Mouse (Mus musculus): ENCODE data around the gene Exoc3. TPM values are rescaled to one million over a fixed set of nuclear protein-coding genes. Genes with fewer than 3 reads are reported as not detected.

The Exoc3 gene
- polyA plus RNA-seq (2012; rRNA removed): 49.9 and 52.2 TPM in 2 replicates

DNA sequence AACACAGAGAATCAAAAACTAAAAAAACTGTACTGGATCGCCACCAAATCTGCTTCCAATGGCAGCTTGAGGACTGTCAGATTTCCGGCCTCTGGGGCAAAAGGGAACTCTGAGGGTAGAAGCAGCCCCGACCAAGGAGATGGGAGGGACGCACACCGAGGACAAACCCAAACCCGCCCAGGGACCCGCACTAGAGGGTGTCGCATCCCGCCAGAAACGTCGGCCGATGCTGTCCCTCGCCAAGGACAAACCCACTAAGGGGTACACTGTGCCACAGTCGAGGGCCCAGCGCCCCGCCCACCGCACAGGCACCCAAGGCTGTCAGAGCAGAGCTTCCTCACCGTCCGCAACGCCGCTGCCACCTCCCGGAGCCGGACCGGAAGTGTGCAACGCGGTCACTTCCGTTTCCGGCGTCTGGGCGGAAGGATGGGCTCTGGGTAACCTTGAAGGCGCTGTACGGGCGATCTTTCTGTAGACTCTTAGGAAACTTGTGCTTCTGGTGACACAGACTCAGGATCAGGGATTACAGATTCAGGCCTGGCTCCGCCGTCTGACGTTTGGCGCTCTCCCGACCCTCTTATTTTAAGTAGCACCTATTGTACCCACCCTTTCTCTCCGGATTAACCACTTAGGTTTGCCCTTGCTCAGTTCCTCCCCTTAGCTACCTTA lies at the start of gene Exoc3:
Exoc3 (minus strand) TSS at position 416 of the 669 bp plus-strand sequence.
- peak; percentile 73 to 91 for DNase-seq (ENCODE audit: extremely low spot score in 1 of 2, low spot score in 1 of 2)

DNA sequence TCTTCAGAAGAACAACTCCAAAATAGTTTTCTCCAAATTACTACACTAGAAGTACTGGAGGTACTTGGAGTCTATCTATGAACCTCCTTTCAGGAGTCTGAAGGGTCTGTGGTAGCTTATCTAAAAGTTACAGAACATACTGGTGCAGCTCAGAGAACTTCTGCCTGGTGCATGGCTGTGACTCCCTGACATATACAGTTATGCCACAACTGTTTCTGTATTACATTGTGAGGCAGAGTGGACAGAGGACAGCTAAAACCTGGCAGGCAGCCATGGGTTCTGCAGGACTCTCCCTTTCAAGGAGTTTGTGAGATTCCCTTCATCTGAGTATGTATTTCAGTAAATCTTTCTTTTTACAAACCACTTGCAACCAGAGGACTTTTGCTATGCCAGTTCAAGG lies 38.0 kb upstream of the Exoc3 start:
- DNase-seq (ENCODE audit: extremely low spot score in 1 of 2, low spot score in 1 of 2): no peak

DNA sequence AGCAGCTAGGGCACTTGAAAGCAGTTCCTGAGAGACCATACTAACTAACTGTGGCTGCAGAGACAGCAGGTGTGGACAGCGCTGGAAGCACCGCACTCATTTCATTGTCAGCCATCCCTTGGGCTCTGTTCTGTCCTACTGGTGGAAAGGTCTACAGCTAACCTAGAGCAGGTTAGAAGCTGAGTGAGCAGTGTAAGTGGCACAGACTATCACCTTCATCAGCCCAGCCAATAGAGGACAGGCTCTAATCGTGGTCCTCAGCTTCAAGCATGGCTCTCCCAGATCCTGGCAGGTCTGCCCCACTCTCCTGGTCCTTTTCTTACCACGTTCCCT lies 37.3 kb upstream of the Exoc3 start:
- DNase-seq (ENCODE audit: extremely low spot score in 1 of 2, low spot score in 1 of 2): no peak

DNA sequence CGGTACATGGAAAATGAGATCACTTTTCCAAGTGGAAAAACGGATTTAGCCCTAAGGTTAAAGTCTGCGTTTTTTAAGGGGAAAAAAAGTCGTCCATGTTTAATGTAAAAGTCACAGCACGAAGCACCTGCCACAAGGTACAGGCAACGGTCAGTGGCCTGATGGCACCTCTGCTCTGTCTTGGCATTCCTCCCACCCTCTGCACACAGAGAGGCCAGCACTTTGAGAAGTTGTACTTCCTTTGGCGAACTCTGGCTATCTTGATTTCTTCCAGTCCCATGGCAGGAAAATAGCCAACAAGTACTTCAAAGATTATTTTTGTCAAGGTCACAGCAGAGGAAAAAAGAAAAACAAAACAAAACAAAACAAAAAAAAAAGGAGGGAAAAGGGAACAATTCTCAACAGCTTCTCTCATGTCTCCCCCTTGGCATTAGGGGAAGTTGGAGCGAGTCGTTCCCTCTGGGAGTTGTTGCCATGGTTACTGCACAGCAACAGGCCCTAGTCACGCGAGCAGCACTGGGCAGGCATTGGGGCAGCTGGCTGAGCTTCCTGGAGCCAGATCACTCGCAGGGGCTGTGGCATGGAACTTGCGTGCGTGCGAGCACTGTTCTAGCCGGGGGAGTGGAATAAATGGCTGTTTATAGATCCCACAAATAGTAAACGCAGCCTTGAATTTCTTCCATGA lies 36.8 kb upstream of the Exoc3 start:
- peak; percentile 40 to 68 for DNase-seq (ENCODE audit: extremely low spot score in 1 of 2, low spot score in 1 of 2)

DNA sequence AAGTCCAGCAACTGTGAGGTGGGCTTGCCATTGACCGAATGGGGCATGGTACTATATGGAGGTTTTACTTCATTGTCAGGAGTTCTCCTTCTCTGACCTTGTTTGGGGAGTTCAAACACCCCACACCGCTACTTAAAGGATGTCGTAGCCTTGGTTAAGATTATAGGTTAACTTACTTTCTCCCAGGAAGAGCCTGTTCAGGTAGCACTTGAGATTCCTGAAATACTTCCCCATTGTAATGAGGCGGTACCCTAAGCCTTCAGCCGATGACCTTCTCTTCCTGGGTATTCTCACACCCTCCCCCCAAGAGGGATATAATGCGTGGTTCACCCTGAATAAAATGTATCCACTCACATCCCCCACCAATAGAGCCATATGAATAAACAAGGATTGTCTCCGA lies 29.0 kb upstream of the Exoc3 start:
- no peak for DNase-seq (ENCODE audit: extremely low spot score in 1 of 2, low spot score in 1 of 2)

DNA sequence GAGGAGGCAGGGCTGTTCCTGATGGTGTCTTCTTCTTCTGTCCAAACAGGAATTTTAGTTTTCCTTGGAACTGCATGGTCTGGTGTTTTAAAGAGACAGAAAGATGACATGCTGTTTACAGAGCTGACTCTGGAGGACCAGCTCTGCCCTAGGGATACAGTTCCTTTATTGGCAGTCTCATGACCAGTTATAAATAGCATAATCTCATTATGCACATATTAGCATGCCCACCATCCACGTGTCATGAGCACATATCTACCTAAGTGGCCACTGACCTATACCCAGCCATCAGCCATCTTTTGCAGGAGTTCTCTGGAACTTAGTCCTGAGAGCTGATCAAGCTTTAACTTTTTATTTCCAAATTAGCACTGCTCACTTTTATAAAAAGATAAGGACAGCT lies 12.1 kb upstream of the Exoc3 start:
- DNase-seq (ENCODE audit: extremely low spot score in 1 of 2, low spot score in 1 of 2): no peak

DNA sequence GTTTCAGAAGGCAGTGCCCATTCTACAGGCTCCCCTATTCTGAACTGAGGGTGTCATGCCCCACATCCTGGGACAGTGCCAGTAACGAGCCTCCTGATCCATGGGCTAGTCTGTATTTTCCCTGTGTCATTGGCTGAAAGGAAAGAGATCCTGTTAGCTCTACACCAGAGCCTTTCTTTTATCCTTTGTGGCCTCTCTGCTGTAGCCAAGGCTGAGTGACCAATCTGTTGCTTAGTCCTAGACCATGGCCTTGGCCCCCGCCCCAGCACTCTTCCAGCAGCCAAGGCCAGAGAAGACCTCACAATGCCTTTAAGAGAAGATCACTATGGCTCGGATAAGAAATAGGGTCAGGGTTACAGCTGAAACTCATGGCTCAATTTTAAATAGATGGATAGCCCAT lies 9.9 kb upstream of the Exoc3 start:
- DNase-seq (ENCODE audit: extremely low spot score in 1 of 2, low spot score in 1 of 2): no peak

DNA sequence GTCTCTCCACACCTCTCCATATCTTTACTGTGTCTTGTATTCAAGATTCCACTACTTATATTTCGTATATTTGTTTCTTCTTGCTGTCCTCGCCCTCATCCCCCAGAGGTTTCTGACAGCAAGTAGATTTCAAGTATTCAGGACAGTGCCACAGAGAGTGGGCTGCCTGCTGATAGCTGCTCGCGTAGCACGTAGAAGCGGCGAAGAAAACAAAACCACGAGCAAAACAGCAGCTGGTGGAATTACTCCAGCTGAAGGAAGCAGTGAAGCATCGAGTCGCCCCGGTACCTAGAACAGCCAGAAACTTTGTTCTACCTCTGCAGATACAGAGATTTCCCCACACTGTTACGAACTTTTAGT lies 434 bp upstream of the Exoc3 start:
- no peak for DNase-seq (ENCODE audit: extremely low spot score in 1 of 2, low spot score in 1 of 2)

DNA sequence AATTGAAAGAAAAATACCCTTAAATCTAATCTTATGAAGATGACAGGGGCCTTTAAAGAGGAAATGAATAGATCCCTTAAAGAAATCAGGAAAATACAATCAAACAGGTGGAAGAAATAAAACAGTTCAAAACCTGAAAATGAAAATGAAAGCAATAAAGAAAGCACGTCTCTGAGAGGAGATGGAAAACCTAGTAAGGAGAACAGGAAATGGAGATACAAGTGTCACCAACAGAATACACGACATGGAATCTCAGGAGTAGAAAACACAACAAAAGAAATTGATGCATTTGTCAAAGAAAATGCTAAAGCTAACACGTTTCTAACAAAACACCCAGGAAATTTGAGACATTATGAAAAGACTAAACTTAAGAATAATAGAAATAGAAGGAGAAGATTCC lies 12.1 kb downstream of the Exoc3 start:
- no peak for DNase-seq (ENCODE audit: extremely low spot score in 1 of 2, low spot score in 1 of 2)

DNA sequence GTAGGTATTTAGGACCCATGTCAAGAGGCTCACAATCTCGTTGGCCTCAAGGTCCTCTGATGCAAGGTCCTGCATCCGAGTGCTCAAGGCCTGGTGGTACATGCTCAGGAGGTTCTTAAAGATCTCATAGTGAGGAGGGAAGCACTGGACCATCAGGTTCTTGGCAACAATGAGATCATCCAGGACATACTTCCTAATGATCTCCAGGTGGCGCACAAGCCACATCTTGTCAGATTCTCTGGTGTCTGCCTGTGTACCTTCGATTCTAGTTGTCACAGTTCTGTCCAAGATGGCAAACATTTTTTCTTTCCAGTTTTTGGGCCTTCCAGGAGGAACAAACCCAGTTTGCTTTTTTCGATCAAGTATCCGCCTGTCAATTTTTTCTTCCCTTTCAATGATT lies 15.9 kb downstream of the Exoc3 start:
- peak in 1 of 2 experiments; percentile 38 for DNase-seq (ENCODE audit: extremely low spot score in 1 of 2, low spot score in 1 of 2)

DNA sequence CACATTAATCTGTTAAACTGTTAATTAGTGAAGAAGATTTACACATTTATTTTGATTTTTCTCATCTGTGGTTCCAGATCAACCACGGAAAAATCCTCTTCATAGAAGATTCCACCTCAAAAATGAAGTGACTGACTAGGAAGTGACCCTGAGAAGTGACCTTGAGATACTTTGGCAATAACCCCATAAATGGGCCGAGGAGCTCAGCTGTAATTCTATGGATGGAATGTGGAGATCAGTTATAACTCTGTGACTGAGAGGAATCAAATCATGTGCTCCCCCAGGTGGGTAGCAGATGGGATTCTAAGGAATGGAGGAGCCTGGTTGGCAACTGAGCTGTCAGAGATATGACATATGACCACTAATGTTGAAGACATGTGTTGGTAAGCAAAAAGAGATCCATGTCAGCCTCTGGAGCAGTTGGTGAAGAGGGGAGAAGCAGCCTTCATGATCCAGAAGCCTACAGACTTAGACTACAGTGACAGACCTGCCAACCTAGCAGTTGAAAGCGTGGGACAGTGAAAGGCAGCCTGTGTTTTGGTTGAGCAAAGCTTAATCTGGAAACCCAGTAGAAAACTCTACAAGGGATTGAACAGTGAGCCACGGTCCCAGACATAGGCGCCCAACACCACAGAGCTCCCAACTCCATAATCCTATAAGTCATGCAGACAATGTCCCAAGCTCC lies 25.4 kb downstream of the Exoc3 start:
- peak in 1 of 2 experiments; percentile 23 for DNase-seq (ENCODE audit: extremely low spot score in 1 of 2, low spot score in 1 of 2)

DNA sequence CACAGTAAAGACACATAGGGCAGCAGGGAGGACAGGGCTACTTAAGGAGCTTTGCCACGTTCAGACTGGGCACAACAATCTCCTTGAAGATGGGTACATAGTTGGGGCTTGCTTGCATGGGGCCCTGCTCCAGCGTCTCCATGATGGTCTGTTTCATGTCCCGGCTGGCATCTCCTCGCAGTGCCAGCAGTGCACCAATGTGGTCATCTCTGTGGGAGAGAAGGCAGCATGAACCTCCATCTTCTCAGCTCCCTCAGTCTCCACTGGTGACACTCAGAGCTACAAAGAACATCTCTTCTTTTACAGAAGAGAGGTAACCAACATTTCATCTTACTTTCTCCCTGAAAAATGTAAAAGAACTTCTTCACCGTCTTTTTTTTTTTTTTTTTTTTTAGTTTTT lies 36.5 kb downstream of the Exoc3 start:
- no peak for DNase-seq (ENCODE audit: extremely low spot score in 1 of 2, low spot score in 1 of 2)

DNA sequence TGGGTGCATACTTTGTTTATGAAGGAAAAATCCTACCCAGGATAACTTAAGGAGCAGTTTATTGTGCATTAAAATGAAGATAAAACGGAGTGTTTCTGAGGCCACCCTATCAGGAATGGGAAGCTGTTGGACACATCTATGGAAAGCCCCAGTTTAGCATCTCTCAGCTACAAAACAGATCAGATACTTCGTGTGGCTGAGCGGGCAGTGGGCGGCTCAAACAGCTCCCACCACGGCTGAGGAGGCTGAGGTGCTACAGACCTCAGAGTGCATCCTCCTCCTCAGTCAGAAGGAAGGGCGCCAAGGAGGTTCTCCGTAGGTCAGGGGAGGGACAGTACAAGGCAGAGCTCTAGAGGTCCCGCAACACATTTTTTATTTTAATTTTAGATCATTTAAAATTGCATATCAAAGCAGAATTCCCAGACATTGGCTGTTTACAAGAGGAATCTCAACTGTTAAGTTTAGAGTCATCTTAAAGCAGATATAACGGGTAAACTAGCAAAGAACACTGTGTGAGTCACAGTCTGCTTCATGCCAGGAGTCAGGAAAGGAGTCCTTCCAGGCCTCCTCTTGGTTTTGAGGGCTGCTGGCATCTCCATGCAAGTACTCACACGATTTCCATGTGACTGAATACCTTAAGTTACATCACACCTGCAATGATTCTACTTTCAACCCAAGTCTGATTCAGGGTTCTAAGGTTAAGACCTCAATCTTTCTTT lies 38.9 kb downstream of the Exoc3 start:
- peak in 1 of 2 experiments; percentile 60 for DNase-seq (ENCODE audit: extremely low spot score in 1 of 2, low spot score in 1 of 2)

DNA sequence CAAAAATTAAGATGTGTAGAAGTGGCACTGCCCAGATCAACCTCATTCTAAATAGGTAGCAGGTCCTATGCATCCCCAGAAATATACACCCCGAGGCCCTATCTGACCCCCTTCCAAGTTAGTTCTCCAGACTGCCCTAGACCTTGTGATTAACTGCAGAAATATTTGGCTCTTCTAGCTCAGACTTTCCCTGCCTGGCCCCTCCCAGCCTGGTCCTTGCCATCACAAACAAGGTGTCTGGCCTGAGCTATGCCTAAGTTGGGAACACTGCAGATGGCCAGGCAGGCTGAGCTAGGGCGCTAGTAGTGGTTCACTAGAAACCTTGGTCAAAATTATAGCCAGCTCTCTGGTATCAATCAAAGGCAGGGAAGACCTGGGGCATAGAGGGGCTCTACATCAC lies 41.0 kb downstream of the Exoc3 start:
- DNase-seq (ENCODE audit: extremely low spot score in 1 of 2, low spot score in 1 of 2): no peak

DNA sequence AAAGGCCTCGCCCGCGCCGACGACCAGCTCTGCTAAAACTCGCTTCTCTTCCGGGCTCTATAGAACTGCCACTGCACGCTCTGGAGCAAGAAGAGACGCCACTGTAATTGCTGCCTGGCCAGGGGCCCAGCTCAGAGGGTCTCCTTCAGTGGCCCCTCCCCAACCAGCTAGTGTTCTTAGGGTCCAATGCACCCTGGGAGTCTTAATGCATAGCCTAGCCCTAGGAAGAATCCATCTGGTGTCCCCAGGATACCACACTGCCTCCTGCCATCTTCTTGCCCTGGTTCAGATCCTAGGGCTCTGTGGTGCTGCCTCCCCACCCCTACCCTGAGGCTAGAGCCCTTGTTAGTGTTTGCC lies 41.5 kb downstream of the Exoc3 start:
- DNase-seq (ENCODE audit: extremely low spot score in 1 of 2, low spot score in 1 of 2): no peak

DNA sequence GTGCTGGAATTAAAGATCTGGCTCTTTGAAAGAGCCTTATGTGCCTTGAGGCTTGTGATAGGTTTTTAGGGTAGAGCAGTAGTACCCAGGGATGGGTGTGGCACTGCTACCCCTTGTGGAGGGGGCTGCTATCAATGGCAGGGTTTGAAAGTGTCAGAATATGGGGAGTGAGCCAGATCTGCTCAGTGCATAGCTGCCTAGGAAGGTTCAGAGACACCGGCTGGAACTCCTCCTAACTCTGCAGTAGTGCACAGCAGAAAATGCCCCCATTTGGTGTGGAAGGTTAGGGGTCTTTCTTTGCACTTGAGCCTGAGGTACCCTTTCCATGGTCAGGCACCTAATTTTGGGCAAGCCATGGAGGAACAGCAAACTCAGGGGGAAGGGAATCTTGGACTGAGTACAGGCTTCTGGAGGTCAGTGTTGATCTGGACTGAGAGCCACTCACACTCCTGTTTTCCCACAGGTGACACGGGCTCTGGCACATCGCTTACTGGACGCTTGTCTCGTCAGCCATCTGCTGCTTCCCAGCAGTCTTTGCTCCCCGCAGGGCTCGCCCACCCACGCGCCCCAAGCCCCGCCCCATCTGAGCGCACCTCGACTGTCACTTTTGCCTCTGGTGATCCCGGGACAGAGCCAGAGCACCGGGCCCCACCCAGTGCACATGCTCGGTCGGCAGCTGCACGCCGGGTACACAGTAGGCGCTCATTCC lies 42.0 kb downstream of the Exoc3 start:
- DNase-seq (ENCODE audit: extremely low spot score in 1 of 2, low spot score in 1 of 2): peak in 1 of 2 experiments; percentile 47

DNA sequence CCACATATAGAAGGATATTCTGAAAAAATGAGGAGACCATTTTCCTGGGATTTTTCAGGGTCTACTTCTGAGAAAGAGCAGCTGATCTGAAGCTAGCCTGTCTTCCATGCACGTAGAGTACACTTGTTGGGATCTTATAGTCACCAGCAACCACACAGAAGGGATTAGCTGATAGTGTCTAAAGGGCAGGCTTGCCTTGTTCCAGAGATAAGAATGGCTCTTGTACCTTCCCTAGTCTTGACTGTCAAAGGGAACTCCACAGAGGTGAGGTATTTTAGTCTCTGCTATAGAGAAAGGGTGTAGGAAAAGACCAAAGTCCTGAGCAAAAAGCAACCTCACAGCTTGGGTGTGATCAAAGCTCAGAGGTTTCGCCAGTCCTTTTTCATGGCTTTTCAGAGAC lies 61.2 kb downstream of the Exoc3 start:
- DNase-seq (ENCODE audit: extremely low spot score in 1 of 2, low spot score in 1 of 2): no peak

DNA sequence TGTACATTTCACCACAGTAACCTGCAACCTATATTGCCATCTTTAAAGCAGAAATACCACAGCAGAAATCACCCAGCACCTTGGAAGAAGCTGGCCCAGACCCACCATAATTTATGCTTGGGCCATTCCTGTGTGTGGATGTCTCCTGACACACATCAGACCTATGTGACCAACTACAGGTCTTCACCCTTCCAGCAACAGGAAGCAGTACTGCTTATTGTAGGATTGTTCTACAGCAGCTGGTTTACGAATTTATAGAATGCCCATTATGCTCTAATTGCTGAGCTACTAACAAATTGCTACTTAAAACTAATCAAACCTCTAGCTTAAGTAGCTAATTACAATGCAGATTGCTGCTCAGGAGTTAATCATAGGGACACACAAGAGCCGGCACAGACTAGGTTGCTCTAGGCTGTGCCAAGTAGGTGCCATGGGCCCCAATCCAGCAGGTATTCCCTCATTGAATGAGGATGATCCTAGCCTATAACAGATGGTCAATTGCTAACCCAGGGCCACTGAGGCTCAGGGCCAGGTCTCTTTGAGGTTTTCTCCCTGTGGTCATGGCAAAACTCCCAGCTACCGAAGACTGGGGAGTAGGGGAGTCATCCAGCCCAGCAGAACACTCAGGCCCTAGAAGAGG lies 62.4 kb downstream of the Exoc3 start:
- no peak for DNase-seq (ENCODE audit: extremely low spot score in 1 of 2, low spot score in 1 of 2)

DNA sequence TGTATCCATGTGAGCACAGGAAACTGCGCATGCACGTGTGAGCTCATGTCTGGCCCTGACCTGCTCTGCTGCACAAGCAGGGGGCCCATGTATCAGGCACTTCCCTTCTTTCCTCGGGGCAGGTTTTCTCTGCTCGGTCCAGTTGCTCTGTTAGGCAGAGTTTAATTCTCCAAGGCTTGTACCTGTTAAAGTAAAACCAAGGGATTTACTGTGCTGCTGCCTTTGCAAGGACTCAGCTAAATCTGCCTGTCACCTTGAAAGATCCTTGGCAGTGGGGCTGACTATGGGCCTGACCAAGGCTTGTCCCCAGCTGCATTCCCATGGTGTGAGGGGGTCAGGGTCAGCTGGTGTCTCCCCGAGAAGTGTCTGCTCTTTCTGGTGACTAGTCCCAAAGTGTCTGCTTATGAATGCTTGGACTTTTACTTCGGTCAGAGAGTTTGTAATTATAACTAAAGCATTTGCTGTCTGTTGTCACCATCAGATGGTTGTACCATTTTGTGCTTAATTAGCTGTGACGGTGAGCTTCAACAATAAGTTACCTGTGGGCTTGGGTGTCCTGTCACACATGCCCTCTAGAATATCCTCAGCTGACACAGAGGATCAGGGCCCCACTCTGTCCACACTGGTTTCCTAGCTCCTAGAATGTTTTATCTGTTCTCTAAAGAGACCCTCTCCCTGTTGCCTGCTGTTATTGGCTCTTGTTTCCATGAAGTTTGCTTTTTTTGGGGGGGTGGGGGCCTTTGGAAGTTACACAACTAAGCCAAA lies 64.2 kb downstream of the Exoc3 start:
- no peak for DNase-seq (ENCODE audit: extremely low spot score in 1 of 2, low spot score in 1 of 2)

DNA sequence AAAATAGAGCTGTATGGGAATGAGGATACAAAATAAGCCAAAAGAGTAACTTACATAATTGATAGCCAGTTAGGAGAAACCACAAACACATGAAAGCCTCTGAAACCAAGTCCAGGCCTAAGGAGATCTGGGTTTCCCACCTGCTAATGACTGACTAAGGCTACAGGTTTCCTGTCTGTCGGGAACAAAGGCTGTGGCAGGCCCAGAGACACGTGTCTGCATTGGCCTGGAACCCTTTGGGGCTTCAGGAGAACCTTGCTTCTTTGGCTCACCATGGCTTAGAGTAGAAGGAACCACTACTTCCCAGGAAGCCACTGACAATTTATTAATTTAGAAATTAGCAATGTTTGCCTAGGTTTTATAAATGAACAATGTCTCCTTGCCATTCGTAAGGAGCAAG lies 65.2 kb downstream of the Exoc3 start:
- DNase-seq (ENCODE audit: extremely low spot score in 1 of 2, low spot score in 1 of 2): no peak

Measured in frontal cortex, adult 2 months (tissue).